11 mouse cellular contexts compared by ENCODE assay signal in the genomic region with DNA sequence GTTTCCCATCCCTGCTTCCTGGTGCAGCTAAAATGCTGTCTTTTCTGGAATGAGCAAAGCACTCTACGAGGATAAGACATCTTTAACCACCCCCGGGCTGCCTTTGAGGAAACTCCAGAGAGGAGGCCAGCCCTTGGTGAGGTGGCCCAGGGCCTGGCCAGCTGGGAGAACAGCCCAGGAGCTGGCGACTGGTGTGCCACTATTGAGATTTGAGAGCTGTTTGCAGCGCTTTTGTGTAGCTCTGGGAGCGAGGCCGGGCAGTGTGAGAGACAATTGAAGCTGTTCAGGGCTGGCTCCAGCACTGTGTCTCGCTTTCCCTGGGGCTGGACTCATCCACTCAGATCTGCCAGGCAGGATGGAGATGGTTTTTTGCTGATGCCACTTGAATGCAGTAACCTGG. TPM values are rescaled to one million over a fixed set of nuclear protein-coding genes. Genes with fewer than 3 reads are reported as not detected.
DNase-seq lines count a peak whose midpoint lies in the region; ATAC-seq lines count a peak whose summit lies in the region.
"Had no signal": no experiment of that assay in that cellular context is flagged by ENCODE, and none has a peak within 500 bp of the region (broad histone marks: within the 10 kb centered on the region; RNA-seq: fewer than 3 reads in every experiment).

No protein-coding gene starts in this region.

- peak overlapping the region; percentile 90 for H3K27ac ChIP-seq in forebrain, embryonic 12.5 days
- H3K27ac ChIP-seq in midbrain, embryonic 14.5 days (replicated peaks; ENCODE audit: low read depth, low read length) = peak overlapping the region; percentile 49
- no peak overlapping the region for H3K27ac ChIP-seq in kidney, embryonic 14.5 days (ENCODE audit: low read depth, low read length)
- H3K27ac ChIP-seq: heart, embryonic 13.5 days; macrophage had no signal

- H3K4me2 ChIP-seq in forebrain, embryonic 12.5 days = 0 out of 2 replicates have a peak overlapping the region, but pooled peaks have one; percentile 2
- no peak overlapping the region for H3K4me2 ChIP-seq in midbrain, embryonic 14.5 days (ENCODE audit: low read length)
- no peak overlapping the region for H3K4me2 ChIP-seq in kidney, embryonic 14.5 days (replicated peaks; ENCODE audit: low read depth, low read length)
- H3K4me2 ChIP-seq: heart, embryonic 13.5 days had no signal

- no peak overlapping the region for H3K4me3 ChIP-seq in forebrain, embryonic 12.5 days (replicated peaks)
- H3K4me3 ChIP-seq in midbrain, embryonic 14.5 days (replicated peaks; ENCODE audit: low read depth, low read length) = no peak overlapping the region
- H3K4me3 ChIP-seq in kidney, embryonic 14.5 days (ENCODE audit: low read length) = no peak overlapping the region
- H3K4me3 ChIP-seq: heart, embryonic 13.5 days had no signal

- no peaks in the 10 kb centered on the region for H3K27me3 ChIP-seq in forebrain, embryonic 12.5 days
- no peaks in the 10 kb centered on the region for H3K27me3 ChIP-seq in midbrain, embryonic 14.5 days (ENCODE audit: control insufficient read depth, insufficient read depth, low read length)
- H3K27me3 ChIP-seq in kidney, embryonic 14.5 days (ENCODE audit: control insufficient read depth, insufficient read depth, low read length) = no peaks in the 10 kb centered on the region

- WGBS in forebrain, embryonic 12.5 days = 8% methylated on average over 7 of the region's 7 CpGs
- 5% methylated on average over 7 of the region's 7 CpGs for WGBS in midbrain, embryonic 14.5 days
- WGBS in kidney, embryonic 14.5 days = 70% methylated on average over 7 of the region's 7 CpGs

- H3K9me3 ChIP-seq in forebrain, embryonic 12.5 days = no peaks in the 10 kb centered on the region
- H3K9me3 ChIP-seq in midbrain, embryonic 14.5 days (ENCODE audit: control insufficient read depth, low read length) = no peaks in the 10 kb centered on the region
- H3K9me3 ChIP-seq in kidney, embryonic 14.5 days (ENCODE audit: control insufficient read depth, low read length) = no peaks in the 10 kb centered on the region
- H3K9me3 ChIP-seq: heart, embryonic 13.5 days had no signal

- H3K36me3 ChIP-seq in forebrain, embryonic 12.5 days (replicated peaks) = peaks cover 4% of the 10 kb centered on the region; the same call in 1 of the 2 replicates
- no peaks in the 10 kb centered on the region for H3K36me3 ChIP-seq in midbrain, embryonic 14.5 days (ENCODE audit: control insufficient read depth, insufficient read depth, low read length)
- H3K36me3 ChIP-seq in kidney, embryonic 14.5 days (ENCODE audit: control insufficient read depth, insufficient read depth, low read length) = no peaks in the 10 kb centered on the region
- H3K36me3 ChIP-seq: heart, embryonic 13.5 days had no signal

- H3K4me1 ChIP-seq in forebrain, embryonic 12.5 days = peaks cover 71% of the 10 kb centered on the region
- H3K4me1 ChIP-seq in midbrain, embryonic 14.5 days (ENCODE audit: control insufficient read depth, insufficient read depth, low read length) = peaks cover 37% of the 10 kb centered on the region
- H3K4me1 ChIP-seq in kidney, embryonic 14.5 days (ENCODE audit: control insufficient read depth, insufficient read depth, low read length) = 0 out of 2 replicates have a peak, but pooled peaks cover 3% of the 10 kb centered on the region

- peak overlapping the region; percentile 38 for H3K9ac ChIP-seq in forebrain, embryonic 12.5 days
- no peak overlapping the region; the same call in 1 of the 2 replicates for H3K9ac ChIP-seq in midbrain, embryonic 14.5 days (replicated peaks; ENCODE audit: low read length)
- H3K9ac ChIP-seq in kidney, embryonic 14.5 days (ENCODE audit: low read depth, low read length) = no peak overlapping the region
- H3K9ac ChIP-seq: heart, embryonic 13.5 days had no signal

- DNase-seq in Muller cell, postnatal 12 days (ENCODE audit: inconsistent ontology term) = peak; percentile 77
- peak; percentile 52 to 53 for DNase-seq in layer of hippocampus, adult 8-10 months (ENCODE audit: low spot score in 2 of 2)
- peak; percentile 73 for DNase-seq in midbrain, embryonic 14.5 days
- no peak for DNase-seq in yolk sac, embryonic 10.5 days (ENCODE audit: low spot score)
- DNase-seq: kidney, adult 9 months had no signal

- peak; percentile 71 for ATAC-seq in forebrain, embryonic 12.5 days (ENCODE audit: low FRiP score)
- ATAC-seq in midbrain, embryonic 14.5 days (ENCODE audit: low FRiP score, low TSS enrichment) = peak; percentile 64
- no peak for ATAC-seq in erythroblast, adult 5-6 weeks (replicated peaks; ENCODE audit: low FRiP score, poor library complexity, severe bottlenecking)
- ATAC-seq in kidney, embryonic 14.5 days (ENCODE audit: low FRiP score, low TSS enrichment) = no peak
- no peak for ATAC-seq in megakaryocyte progenitor cell, adult 5-6 weeks (replicated peaks; ENCODE audit: poor library complexity)

RNA-seq across cellular contexts. Expression of a gene that starts 40.4 kb away (rescaled TPM):
- polyA plus RNA-seq in forebrain, embryonic 12.5 days (2016; fragmentation: Nextera tagmentation; extraction: Ambion mirVana) = 55.7 and 59.5 TPM in 2 replicates
- total RNA-seq in layer of hippocampus, adult 8-10 months (2022) = 10 to 100 TPM; 10.6 to 18.1 (median 14.0) TPM
- polyA plus RNA-seq in midbrain, embryonic 14.5 days (2014; fragmentation: Nextera tagmentation; extraction: Ambion mirVana) = 18.4 and 20.0 TPM in 2 replicates
- not detected in 2 replicates for total RNA-seq in erythroblast, adult 5-6 weeks (2015; ENCODE audit: low replicate concordance)
- total RNA-seq in erythroblast, adult 5-6 weeks (2017; ENCODE audit: low replicate concordance) = not detected in 2 replicates
- 4.9 and 8.4 TPM in 2 replicates for polyA plus RNA-seq in kidney, embryonic 14.5 days (2014; fragmentation: Nextera tagmentation; extraction: Ambion mirVana)
- not detected in 2 replicates for total RNA-seq in megakaryocyte progenitor cell, adult 5-6 weeks (2015)
- total RNA-seq in megakaryocyte progenitor cell, adult 5-6 weeks (2017) = not detected in 2 replicates
- polyA plus RNA-seq: macrophage had no signal

Comparison
In these comparisons a context has a peak if more than half of its experiments do, and no peak if none do; other contexts are left out.
1. ATAC-seq: peak in forebrain, embryonic 12.5 days (single experiment) and midbrain, embryonic 14.5 days (single experiment); none in erythroblast, adult 5-6 weeks (single experiment), kidney, embryonic 14.5 days (single experiment) and megakaryocyte progenitor cell, adult 5-6 weeks (single experiment).
2. RNA of a gene that starts 40.4 kb away (total RNA-seq): 10.6 to 18.1 TPM in layer of hippocampus, adult 8-10 months; not detected in erythroblast, adult 5-6 weeks and not detected in megakaryocyte progenitor cell, adult 5-6 weeks; every median in the first group is over 10 times any median in the second.